Mouse (Mus musculus): Measurements from ENCODE around the gene Dbt. TPM values are rescaled to one million over a fixed set of nuclear protein-coding genes. Genes with fewer than 3 reads are reported as not detected.
A peak's percentile ranks its signal among the peaks of the same experiment; 100 is the strongest.

Gene Dbt
- polyA plus RNA-seq, 1 experiment from 2014 or later: 17.2 TPM

- no peaks in the 10 kb centered on the region for H3K4me1 ChIP-seq (replicated peaks; ENCODE audit: control insufficient read depth, insufficient read depth, low read length)
- no peak overlapping the region for H3K27ac ChIP-seq (ENCODE audit: low read depth)
- H3K4me3 ChIP-seq (ENCODE audit: low read depth, low read length): no peak overlapping the region
- no peaks in the 10 kb centered on the region for H3K9me3 ChIP-seq (ENCODE audit: control insufficient read depth, low read length)
- DNase-seq (ENCODE audit: low spot score) (no peak), ATAC-seq (replicated peaks; ENCODE audit: low FRiP score, low TSS enrichment, low read depth) (no peak)
- no peak overlapping the region for H3K4me2 ChIP-seq (ENCODE audit: low read length)
- WGBS: 68% methylated on average over 3 of the region's 3 CpGs
- H3K36me3 ChIP-seq (ENCODE audit: control insufficient read depth, insufficient read depth, low read length): peaks cover 12% of the 10 kb centered on the region
- H3K27me3 ChIP-seq (replicated peaks; ENCODE audit: control insufficient read depth, insufficient read depth, low read length): no peaks in the 10 kb centered on the region
- H3K9ac ChIP-seq (ENCODE audit: low read length): no peak overlapping the region
Observed at GRCm38 (mm10) chr3:116482724-116483123, 30.1 kb upstream of the Dbt start.

- ATAC-seq (replicated peaks; ENCODE audit: low FRiP score, low TSS enrichment, low read depth): no peak
- WGBS: 87% methylated on average over 4 of the region's 4 CpGs
- H3K9ac ChIP-seq (ENCODE audit: low read length): no peak overlapping the region
Observed at GRCm38 (mm10) chr3:116483271-116483670, 29.6 kb upstream of the Dbt start.

GRCm38 (mm10) chr3:116490920-116491319 lies 21.9 kb upstream of the Dbt start:
- Histone ChIP-seq H3K4me3 (ENCODE audit: low read depth, low read length) (no peak overlapping the region), H3K4me2 (ENCODE audit: low read length) (no peak overlapping the region), H3K36me3 (ENCODE audit: control insufficient read depth, insufficient read depth, low read length) (peaks cover 87% of the 10 kb centered on the region), H3K27ac (ENCODE audit: low read depth) (no peak overlapping the region), H3K27me3 (replicated peaks; ENCODE audit: control insufficient read depth, insufficient read depth, low read length) (no peaks in the 10 kb centered on the region), H3K4me1 (replicated peaks; ENCODE audit: control insufficient read depth, insufficient read depth, low read length) (no peaks in the 10 kb centered on the region), H3K9me3 (ENCODE audit: control insufficient read depth, low read length) (no peaks in the 10 kb centered on the region), H3K9ac (ENCODE audit: low read length) (no peak overlapping the region)
- 96% methylated on average over 5 of the region's 5 CpGs for WGBS
- no peak for ATAC-seq (replicated peaks; ENCODE audit: low FRiP score, low TSS enrichment, low read depth)
- no peak for DNase-seq (ENCODE audit: low spot score)

More at GRCm38 (mm10) chr3:116483271-116483670, 29.6 kb upstream of the Dbt start:
- DNase-seq (ENCODE audit: low spot score): no peak
- Histone ChIP-seq H3K27ac (ENCODE audit: low read depth) (no peak overlapping the region), H3K27me3 (replicated peaks; ENCODE audit: control insufficient read depth, insufficient read depth, low read length) (no peaks in the 10 kb centered on the region), H3K4me1 (replicated peaks; ENCODE audit: control insufficient read depth, insufficient read depth, low read length) (no peaks in the 10 kb centered on the region), H3K4me2 (ENCODE audit: low read length) (no peak overlapping the region), H3K9me3 (ENCODE audit: control insufficient read depth, low read length) (no peaks in the 10 kb centered on the region), H3K4me3 (ENCODE audit: low read depth, low read length) (no peak overlapping the region), H3K36me3 (ENCODE audit: control insufficient read depth, insufficient read depth, low read length) (peaks cover 17% of the 10 kb centered on the region)

DNA sequence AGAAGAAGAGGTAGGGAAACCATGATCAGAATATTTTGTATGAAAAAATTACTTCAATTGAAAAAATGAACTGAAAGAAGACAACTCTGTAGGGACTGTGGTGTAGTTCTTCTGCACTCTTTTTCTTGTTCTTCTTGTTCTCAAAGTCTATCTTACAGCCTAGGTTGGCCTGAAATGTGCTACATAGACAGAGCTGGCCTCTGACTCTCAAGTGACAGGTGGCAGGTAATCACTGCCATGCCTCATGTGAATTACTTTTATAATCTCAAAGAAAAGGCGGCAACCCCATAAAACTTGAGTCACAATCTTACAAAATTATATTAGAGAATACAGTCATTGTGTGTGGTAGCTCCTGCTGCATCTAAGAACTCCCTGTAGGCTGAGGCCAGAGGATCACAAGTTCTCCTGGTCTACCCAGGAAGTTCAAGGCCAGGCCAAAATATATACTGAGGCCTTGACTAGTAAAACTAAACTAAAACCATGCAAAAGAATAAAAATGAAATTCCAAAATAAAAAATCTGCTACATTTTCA lies 20.9 kb upstream of the Dbt start:
- no peak overlapping the region for H3K4me2 ChIP-seq (ENCODE audit: low read length)
- H3K36me3 ChIP-seq (ENCODE audit: control insufficient read depth, insufficient read depth, low read length): peaks cover 92% of the 10 kb centered on the region
- H3K27ac ChIP-seq (ENCODE audit: low read depth): no peak overlapping the region
- H3K9me3 ChIP-seq (ENCODE audit: control insufficient read depth, low read length): no peaks in the 10 kb centered on the region
- H3K27me3 ChIP-seq (replicated peaks; ENCODE audit: control insufficient read depth, insufficient read depth, low read length): no peaks in the 10 kb centered on the region
- DNase-seq (ENCODE audit: low spot score) (no peak), ATAC-seq (replicated peaks; ENCODE audit: low FRiP score, low TSS enrichment, low read depth) (no peak)
- WGBS: 91% methylated on average over 1 of the region's 1 CpGs
- H3K9ac ChIP-seq (ENCODE audit: low read length): no peak overlapping the region
- H3K4me1 ChIP-seq (replicated peaks; ENCODE audit: control insufficient read depth, insufficient read depth, low read length): no peaks in the 10 kb centered on the region
- no peak overlapping the region for H3K4me3 ChIP-seq (ENCODE audit: low read depth, low read length)

- WGBS: 67% methylated on average over 5 of the region's 5 CpGs
- H3K9ac ChIP-seq (ENCODE audit: low read length): no peak overlapping the region
- H3K9me3 ChIP-seq (ENCODE audit: control insufficient read depth, low read length): no peaks in the 10 kb centered on the region
- no peak overlapping the region for H3K4me2 ChIP-seq (ENCODE audit: low read length)
- no peak overlapping the region for H3K27ac ChIP-seq (ENCODE audit: low read depth)
- H3K36me3 ChIP-seq (ENCODE audit: control insufficient read depth, insufficient read depth, low read length): peaks cover 94% of the 10 kb centered on the region
- H3K4me3 ChIP-seq (ENCODE audit: low read depth, low read length): no peak overlapping the region
- H3K4me1 ChIP-seq (replicated peaks; ENCODE audit: control insufficient read depth, insufficient read depth, low read length): no peaks in the 10 kb centered on the region
- DNase-seq (ENCODE audit: low spot score) (no peak), ATAC-seq (replicated peaks; ENCODE audit: low FRiP score, low TSS enrichment, low read depth) (no peak)
- H3K27me3 ChIP-seq (replicated peaks; ENCODE audit: control insufficient read depth, insufficient read depth, low read length): no peaks in the 10 kb centered on the region
Observed at GRCm38 (mm10) chr3:116493658-116494057, 19.2 kb upstream of the Dbt start.

DNA sequence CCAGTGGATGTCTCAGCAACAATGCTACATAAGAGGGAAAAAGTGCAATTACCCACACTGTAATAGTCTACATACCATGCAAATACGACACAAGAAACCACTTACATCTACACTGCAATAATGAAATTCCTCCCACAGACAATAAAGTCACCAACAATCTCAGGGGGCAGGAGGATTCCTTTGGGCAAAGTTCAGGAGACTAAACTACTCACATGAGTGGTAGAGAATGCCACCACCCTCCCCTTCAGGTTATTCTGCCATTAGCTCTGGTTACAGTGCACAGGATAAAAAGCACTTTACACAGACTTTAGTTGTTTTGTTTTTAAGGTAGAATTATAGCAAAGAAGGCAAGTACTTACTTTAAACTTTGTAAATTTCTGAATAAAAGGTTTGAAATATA lies 17.2 kb upstream of the Dbt start:
- H3K4me1 ChIP-seq (replicated peaks; ENCODE audit: control insufficient read depth, insufficient read depth, low read length): no peaks in the 10 kb centered on the region

GRCm38 (mm10) chr3:116507772-116508351 lies 5.0 kb upstream of the Dbt start, which contains the start of gene Rtca:
Gene Rtca, minus strand, starts transcription at chr3:116508208.
- no peaks in the 10 kb centered on the region for H3K27me3 ChIP-seq (replicated peaks; ENCODE audit: control insufficient read depth, insufficient read depth, low read length)
- peaks cover 35% of the 10 kb centered on the region for H3K36me3 ChIP-seq (ENCODE audit: control insufficient read depth, insufficient read depth, low read length)
- peak within 1 kb of the TSS; percentile 90 for H3K4me3 ChIP-seq (ENCODE audit: low read depth, low read length)
- ATAC-seq (replicated peaks; ENCODE audit: low FRiP score, low TSS enrichment, low read depth) (peak; percentile 91), DNase-seq (ENCODE audit: low spot score) (peak; percentile 99)
- peak within 1 kb of the TSS; percentile 62; the same call in 1 of the 2 replicates for H3K27ac ChIP-seq (ENCODE audit: low read depth)
- peak within 1 kb of the TSS; percentile 82 for H3K9ac ChIP-seq (ENCODE audit: low read length)
- H3K4me1 ChIP-seq (replicated peaks; ENCODE audit: control insufficient read depth, insufficient read depth, low read length): peaks cover 14% of the 10 kb centered on the region
- H3K4me2 ChIP-seq (ENCODE audit: low read length): peak within 1 kb of the TSS; percentile 79
- no peaks in the 10 kb centered on the region for H3K9me3 ChIP-seq (ENCODE audit: control insufficient read depth, low read length)
- WGBS: under 1% methylated on average over 40 of the region's 44 CpGs

More for the DNA sequence above, 17.2 kb upstream of the Dbt start:
- no peaks in the 10 kb centered on the region for H3K27me3 ChIP-seq (replicated peaks; ENCODE audit: control insufficient read depth, insufficient read depth, low read length)
- no peak overlapping the region for H3K27ac ChIP-seq (ENCODE audit: low read depth)
- peaks cover 93% of the 10 kb centered on the region for H3K36me3 ChIP-seq (ENCODE audit: control insufficient read depth, insufficient read depth, low read length)
- ATAC-seq (replicated peaks; ENCODE audit: low FRiP score, low TSS enrichment, low read depth) (no peak), DNase-seq (ENCODE audit: low spot score) (no peak)
- H3K9me3 ChIP-seq (ENCODE audit: control insufficient read depth, low read length): no peaks in the 10 kb centered on the region
- 93% methylated on average over 1 of the region's 1 CpGs for WGBS
- H3K4me2 ChIP-seq (ENCODE audit: low read length): no peak overlapping the region
- H3K9ac ChIP-seq (ENCODE audit: low read length): no peak overlapping the region
- H3K4me3 ChIP-seq (ENCODE audit: low read depth, low read length): no peak overlapping the region

DNA sequence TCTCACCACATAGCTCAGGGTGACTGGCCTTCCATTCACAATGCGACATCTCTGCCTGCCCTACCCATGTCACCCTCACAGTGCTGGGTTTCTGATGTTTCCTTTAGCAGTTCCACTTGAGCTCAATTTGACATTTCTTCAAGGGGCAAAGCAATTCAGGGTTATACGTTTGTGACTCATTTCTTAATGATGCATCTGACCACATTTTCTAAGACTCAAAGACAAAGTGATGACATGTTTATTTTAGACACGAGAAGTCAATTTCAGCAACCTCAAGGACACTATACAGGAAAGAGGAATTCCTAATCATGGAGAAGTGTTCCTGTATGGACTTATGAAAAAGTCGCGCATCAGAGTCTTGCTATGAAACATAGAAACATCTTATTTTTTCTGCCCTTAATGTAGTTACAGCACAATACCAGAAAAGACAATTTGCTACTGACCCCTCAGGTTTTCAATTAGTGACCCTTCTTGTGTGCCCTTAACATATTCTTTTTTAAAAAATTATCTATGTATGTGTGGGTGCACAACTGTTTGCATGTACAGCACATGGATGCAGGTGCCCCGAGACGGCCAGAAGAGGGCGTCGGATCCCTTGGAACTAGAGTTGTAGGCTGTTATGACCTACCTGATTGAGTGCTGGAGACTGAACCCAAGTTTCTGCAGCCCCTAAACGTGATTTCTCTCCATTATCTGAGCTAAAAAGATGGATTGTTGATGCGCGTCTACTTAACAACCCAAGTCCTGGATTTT lies 543 bp upstream of the Dbt start:
- Histone ChIP-seq H3K4me3 (ENCODE audit: low read depth, low read length) (peak overlapping the region; percentile 60), H3K9ac (ENCODE audit: low read length) (no peak overlapping the region), H3K4me1 (replicated peaks; ENCODE audit: control insufficient read depth, insufficient read depth, low read length) (peaks cover 8% of the 10 kb centered on the region), H3K4me2 (ENCODE audit: low read length) (peak overlapping the region; percentile 65), H3K36me3 (ENCODE audit: control insufficient read depth, insufficient read depth, low read length) (peaks cover 3% of the 10 kb centered on the region; the same call in 1 of the 2 replicates), H3K9me3 (ENCODE audit: control insufficient read depth, low read length) (no peaks in the 10 kb centered on the region), H3K27ac (ENCODE audit: low read depth) (no peak overlapping the region), H3K27me3 (replicated peaks; ENCODE audit: control insufficient read depth, insufficient read depth, low read length) (no peaks in the 10 kb centered on the region)
- 41% methylated on average over 12 of the region's 12 CpGs for WGBS
- DNase-seq (ENCODE audit: low spot score) (no peak), ATAC-seq (replicated peaks; ENCODE audit: low FRiP score, low TSS enrichment, low read depth) (peak; percentile 10; the same call in 1 of the 2 replicates)
